Mouse (Mus musculus) bone marrow, adult 2 months (tissue): ENCODE measurements around the gene Slc17a8.

Experiments
- CTCF ChIP-seq: fragments of 200-500 bp; IDR thresholded peaks from 2 replicates; pipeline ENCODE4 v1.5.1; 2011; ENCODE audit warnings: low read length, control low read depth; ENCODE audit not compliant: control insufficient read depth, insufficient read depth
- POLR2A ChIP-seq: fragments of 200-500 bp; IDR thresholded peaks from 2 replicates; pipeline ENCODE4 v1.6.1; 2011; ENCODE audit warnings: low read depth, mild to moderate bottlenecking, control low read depth, low read length, borderline replicate concordance; ENCODE audit not compliant: control insufficient read depth

DNA sequence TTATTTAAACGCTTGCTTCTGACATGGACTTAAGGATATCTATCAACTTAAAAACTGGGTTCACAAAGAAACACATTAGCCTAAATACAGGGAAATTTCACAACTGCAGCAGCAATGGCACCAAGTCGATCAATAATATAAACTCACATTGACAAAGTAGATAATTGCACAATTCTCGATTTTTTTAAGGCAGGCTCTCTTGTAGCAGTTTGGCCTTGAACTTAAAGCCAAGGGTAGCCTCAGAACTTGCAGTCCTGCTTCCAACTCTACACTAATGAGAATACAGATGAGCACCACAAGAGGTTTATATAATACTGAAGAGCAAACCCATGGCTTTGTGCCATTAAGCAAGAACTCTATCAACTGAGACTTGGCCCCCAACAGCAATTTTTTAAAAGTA lies 15.9 kb upstream of the Slc17a8 start:
- no peak for TF ChIP-seq POLR2A
- TF ChIP-seq CTCF: no peak
